Mouse (Mus musculus): ENCODE measurements around the gene Gipr.
"Not testable (repeated sequence)": the region's sequence is repeated elsewhere in the genome, so short reads cannot be mapped to it uniquely, and the experiment has no call there.

The Gipr gene

GRCm38 (mm10) chr7:19178443-19179092 is 12.6 kb upstream of the Gipr start:
- DNase-seq (ENCODE audit: low spot score), result peak; percentile 73

GRCm38 (mm10) chr7:19178035-19178434 is 12.1 kb upstream of the Gipr start:
- DNase-seq (ENCODE audit: low spot score), result no peak

DNA sequence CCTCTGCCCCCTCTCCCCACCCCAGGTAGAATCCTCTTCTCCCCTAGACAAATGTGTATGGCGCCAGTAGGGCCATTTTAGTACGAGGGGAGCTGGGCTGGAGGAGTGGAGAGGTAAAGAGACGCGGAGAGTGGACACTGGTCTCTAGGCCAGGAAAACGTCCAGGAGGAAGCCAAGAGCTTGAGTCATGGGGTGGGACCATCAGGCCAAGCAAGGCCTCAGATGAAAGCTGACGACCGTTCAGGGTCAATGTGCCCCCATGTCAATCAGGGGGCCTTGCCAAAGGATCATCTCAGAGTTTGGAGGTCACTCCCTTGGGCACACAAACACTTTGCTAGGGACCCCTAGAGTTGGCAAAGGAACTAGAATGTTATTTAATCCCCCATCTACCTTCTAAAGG is 11.3 kb upstream of the Gipr start:
- no peak for DNase-seq (ENCODE audit: low spot score)

DNA sequence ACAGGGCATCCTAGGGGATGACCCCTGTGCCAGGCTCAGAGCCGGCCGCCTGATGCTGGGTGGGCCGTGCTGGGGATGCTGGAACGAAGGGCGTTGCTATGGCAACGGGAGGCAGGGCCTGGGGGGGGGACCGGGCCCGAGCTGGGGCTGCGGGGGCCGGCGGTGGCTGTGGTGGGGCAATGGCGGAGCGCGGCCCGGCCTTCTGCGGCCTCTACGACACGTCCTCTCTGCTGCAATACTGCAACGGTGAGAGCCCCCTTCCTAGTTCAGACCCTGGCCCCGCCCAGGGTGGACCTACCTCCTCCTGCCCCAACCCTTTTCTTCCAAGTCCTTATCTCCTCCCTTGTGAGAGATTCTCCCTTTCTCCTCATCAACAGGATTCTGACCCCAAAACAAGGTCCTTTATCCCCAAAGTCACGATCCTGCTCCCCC is 10.6 kb upstream of the Gipr start:
- DNase-seq (ENCODE audit: low spot score), result no peak

DNA sequence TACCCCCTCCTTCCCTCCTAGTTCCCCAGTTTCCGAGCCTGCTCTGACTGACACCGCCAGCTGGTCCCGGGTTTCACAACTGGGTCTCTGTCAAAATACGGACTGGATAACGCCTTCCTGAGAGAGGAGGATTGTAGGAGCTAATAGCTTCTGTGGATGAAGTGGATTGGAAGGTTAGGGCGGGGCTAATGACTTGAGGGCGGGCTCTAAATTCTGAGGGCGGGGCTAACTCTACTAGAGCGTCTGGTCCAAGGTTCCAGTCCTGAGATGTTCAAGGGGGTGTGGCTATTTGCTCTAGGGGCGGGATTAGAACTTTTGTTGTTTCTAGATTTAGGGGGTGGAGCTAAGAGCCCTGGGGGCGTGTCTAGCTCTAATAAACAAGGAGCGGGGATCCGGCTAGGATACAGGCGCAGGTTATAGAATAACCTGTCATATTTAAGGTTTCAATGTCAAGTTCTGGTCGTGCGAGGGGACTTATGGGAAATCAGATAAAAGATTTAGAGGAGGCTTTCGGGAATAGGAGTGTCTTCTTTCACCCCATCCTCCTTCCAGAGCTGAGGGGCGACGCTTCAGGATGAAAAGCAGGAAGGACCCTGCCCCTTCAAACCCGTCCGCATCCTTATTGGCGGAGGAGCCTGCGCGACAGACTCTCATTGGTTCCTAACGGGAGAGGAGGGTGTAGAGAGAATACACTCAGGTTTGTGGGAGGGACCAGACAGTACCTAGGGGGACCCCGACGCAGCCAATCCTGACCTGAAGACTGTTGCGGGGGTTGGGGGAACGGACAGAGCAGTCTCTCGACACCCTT is 10.0 kb upstream of the Gipr start, which contains the start of gene Eml2:
Eml2 (plus strand) TSS at position 714 of the 808 bp plus-strand sequence.
- no peak for DNase-seq (ENCODE audit: low spot score)

DNA sequence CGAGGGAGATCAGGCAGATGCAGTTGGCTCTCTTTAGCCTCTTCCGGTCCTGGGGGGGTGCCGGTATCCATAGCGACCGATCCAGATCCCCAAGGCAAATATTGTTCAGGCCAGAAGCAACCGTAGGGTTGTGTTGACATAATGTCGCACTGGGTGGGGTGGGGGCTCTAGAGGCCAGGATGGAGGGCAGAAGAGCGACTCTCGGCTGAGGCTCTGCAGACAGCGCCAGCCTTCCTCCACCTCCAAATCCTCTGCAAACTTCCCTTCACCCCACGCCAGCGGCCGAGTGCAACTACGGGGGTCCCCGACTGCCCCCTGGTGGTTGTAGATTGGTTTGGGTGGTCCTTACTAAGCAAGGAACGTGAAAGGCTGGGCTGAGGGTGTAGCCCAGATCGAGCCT is 6.9 kb upstream of the Gipr start:
- peak; percentile 77 for DNase-seq (ENCODE audit: low spot score)

- DNase-seq (ENCODE audit: low spot score), result no peak
These were observed 5.9 kb upstream of the Gipr start for GRCm38 (mm10) chr7:19171831-19172230.

DNA sequence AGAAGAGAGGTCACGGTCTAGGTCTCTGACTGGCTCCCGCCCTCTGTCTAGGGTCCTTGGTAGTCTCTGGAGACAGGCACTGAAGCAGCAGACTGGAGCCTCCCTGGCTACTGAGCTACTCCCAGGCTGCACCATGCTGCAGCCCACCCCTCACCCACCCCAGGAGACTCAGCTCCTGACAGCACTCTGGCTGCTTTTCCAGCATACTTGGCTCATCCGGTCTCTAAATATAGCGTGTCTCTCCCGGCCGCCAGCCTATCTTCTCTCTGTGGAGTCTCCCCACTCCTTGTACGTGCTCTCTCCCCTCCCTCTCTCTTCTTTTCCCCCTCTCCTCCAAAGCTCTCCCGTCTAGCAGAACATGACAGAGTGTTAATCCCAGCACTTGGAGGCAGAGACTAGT is 4.2 kb upstream of the Gipr start:
- DNase-seq (ENCODE audit: low spot score), result no peak

DNA sequence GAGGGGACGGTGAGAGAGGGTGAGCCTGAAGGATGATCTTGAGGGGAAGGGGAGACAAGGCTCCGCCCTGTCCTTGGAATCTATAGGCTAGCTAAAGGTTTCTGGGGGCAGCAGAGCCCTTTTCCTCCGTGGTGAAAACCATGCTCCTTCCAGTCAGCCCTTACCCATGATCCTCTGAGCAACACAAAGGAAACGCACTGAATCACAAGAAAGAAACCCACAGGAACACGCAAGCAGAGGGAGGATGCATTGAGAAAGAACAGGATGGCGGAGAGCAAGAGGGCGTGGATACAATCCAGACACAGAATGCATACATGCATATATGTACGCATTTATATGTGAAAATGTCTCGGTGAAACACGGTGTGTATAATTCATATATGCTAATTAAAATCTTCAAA is 3.6 kb upstream of the Gipr start:
- no peak for DNase-seq (ENCODE audit: low spot score)

DNA sequence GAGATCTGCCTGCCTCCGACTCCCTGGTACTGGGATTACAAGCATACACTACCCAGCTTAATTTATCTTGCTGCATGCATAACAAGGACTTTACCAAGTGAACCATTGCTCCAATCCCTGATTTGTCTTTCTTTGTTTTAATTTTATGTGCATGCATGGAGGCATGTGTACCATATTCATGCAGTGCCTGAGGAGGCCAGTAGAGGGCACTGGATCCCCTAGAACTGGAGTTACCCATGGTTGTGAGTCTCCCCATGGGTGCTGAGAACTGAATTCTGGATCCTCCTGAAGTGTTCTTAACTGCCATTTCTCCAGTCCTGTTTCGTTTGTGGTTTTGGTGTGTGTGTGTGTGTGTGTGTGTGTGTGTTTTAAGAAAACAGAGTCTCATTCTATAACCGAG is 1.1 kb upstream of the Gipr start:
- no peak for DNase-seq (ENCODE audit: low spot score)

GRCm38 (mm10) chr7:19164978-19165377 is 949 bp downstream of the Gipr start:
- DNase-seq (ENCODE audit: low spot score), result no peak

DNA sequence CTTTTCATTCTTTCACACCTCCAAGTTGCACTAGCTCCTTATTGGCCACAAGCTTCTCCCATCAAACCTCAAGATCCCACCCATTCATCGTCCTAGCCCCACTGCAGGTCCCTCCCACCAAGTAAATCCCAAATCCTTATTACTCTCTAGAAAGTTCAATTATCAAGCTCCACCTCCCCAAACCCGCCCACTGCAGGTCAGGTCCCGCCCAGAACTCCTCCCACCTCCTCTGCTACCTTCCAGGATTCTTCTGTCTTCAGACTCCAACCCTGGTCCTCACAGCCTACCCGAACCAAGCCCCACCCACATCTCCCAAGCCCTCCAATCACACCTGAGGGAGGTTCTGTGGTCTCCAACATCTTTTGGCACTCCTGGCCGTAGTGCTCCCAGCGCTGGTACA is 1.7 kb downstream of the Gipr start:
- no peak for DNase-seq (ENCODE audit: low spot score)

GRCm38 (mm10) chr7:19163752-19164151 is 2.2 kb downstream of the Gipr start:
- no peak for DNase-seq (ENCODE audit: low spot score)

GRCm38 (mm10) chr7:19162928-19163327 is 3.0 kb downstream of the Gipr start:
- no peak for DNase-seq (ENCODE audit: low spot score)

- no peak for DNase-seq (ENCODE audit: low spot score)
These were observed 5.8 kb downstream of the Gipr start for GRCm38 (mm10) chr7:19160115-19160514.

DNA sequence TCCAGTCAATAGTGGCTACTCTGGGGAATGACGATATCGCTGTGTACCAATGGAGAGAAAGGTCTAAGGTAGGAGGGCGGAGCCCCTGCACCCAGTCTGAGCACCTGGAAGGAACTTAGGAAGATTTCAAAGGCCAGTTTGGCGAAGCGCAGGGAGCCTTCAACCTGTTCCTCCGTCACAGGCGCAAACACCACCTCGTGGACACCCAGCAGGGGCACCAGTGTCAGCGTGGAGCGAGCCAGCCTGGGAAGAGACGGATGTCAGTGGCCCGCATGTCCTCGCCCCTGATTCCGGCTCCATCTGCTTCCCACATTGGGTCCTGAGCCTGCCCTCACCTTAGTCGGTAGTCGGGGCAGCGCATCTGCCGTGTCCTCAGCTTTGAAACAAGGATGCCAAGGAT is 6.5 kb downstream of the Gipr start:
- no peak for DNase-seq (ENCODE audit: low spot score)

GRCm38 (mm10) chr7:19158601-19159000 is 7.3 kb downstream of the Gipr start:
- no peak for DNase-seq (ENCODE audit: low spot score)

DNA sequence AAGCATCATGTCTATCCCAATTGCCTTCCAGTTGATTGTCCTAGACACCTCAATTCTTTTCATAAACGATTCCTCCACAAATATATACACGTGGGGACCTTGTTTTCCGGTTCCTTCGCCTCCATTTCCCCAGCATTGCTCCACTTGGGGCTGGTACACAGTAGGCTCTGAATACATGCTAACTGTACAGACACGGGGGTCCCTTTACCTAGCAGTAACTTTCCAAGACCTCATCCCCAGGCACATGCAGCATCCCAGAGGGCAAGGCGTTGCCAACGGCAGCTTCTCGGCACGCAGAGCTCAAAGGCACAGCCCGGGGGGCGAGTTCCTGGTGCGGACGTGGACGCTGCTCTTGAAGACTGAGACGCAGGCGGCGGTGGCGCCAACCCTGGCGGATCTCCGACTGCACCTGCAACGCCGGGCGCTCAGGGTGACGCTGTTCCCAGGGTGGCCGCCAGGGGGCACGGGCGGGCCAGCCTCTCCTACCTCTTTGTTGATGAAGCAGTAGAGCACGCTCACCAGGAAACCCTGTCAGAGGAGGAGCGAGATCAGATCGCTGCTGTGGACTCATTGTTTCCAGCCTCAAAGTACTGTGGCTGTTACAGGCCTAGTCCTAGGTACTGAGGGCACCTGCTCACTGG is 8.6 kb downstream of the Gipr start:
- peak; percentile 89 for DNase-seq (ENCODE audit: low spot score)

DNA sequence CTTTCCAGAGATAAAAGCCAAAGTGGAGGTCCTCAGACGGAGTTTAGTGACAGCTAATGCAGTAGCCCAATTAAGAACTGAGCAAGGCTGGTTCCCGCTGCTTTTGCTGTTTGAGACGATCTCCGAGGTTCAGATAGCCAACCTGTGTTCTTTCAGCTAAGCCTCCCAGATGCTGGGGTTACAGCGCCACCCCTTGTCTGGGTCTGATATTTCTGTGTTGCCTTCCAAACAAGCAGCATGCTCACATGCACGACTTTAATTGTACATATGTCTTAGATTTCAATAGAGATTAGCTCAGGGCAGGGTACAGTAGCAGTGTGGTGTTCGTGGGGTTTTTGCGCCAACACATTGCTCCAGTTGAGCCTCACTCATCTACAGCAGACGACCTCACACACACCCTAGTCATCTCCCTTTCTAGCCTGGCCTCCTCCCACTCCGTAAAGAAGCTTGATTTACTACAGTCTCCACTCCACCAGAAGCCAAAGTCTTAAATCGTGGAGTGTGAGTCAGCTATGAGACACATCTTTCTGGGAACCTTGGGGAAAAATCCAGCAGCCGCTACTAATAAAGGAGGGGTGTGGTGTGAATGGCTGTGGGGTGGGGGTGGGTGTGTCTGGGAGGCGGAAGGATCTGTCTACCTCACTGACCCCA is 10.0 kb downstream of the Gipr start:
- no peak for DNase-seq (ENCODE audit: low spot score)

GRCm38 (mm10) chr7:19154796-19155195 is 11.1 kb downstream of the Gipr start:
- DNase-seq (ENCODE audit: low spot score), result no peak

DNA sequence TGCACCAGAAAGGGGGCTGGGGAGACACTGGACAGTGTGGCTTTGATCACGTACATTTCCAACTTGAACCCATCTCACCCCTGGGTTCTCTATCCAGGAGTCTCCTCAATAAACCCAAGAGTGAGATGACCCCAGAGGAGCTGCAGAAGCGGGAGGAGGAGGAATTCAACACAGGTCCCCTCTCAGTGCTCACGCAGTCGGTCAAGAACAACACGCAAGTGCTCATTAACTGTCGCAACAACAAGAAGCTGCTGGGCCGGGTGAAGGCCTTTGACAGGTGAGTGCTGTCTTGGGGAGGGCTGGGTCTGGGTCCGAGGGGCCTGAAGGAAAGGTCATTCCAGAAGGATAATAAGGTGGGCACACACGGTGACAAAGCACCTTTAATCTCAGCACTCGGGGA is 14.8 kb downstream of the Gipr start:
- DNase-seq (ENCODE audit: low spot score), result not testable (repeated sequence)

DNA sequence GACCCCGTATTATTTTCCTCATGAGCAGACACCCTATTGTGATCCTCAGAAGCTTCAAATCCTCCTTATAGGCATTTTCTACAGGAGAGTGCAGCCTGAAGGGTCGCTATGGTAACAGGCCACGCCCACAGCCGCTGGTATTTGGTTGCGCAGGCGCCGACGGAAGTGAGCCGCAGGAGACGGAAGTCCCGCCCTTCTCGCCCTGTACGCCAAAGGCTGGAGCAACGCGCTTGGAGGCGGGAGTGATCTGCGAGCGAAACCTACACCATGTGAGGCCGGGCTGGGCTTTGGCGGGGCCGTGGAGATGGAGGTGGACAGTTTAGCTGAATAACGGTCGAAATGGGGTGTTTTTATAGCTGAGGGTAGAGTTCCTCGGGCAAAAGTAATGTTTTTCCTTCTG is 16.3 kb downstream of the Gipr start, which contains the start of gene Snrpd2:
Snrpd2 (plus strand) TSS at position 97 of the 400 bp plus-strand sequence.
- peak; percentile 94 for DNase-seq (ENCODE audit: low spot score)

All from ovary, postnatal 36 days (tissue).